Mouse (Mus musculus): ENCODE results near the gene Csrnp3.

GRCm38 (mm10) chr2:66034907-66035679 lies 189.5 kb downstream of the Csrnp3 start:
- TF ChIP-seq CTCF (IDR thresholded peaks at IDR 0.05; ENCODE audit: low read depth) (no peak), EP300 (optimal IDR thresholded peaks at IDR 0.05) (no peak)

Data from stomach, postnatal 0 days (tissue).